Mouse (Mus musculus): Measurements from ENCODE around the gene Enox1.

DNA sequence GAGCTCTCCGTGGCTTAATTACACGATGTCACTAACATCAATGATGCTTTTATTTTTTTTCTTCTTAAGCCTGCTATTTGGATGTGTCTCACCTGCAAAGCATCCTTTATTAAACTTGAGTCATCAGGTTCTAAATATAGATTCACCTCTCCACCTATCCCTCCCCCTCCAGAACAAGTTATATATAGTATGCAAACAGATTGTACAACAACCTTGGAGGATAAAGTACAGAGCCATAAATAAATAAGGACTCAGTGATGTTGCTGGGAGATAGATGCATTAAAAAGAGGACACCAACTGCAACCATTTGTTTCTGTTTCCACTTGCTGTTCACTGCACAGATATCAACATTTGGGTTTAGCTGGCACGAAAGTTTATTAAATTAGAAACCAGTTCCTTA, 141.8 kb downstream of the Enox1 start:
- TF ChIP-seq CTCF (IDR thresholded peaks at IDR 0.05): no peak
- TF ChIP-seq POLR2A (IDR thresholded peaks at IDR 0.05; ENCODE audit: insufficient read depth, low read depth, low read length): no peak
- no peak for TF ChIP-seq EP300 (IDR thresholded peaks at IDR 0.05; ENCODE audit: insufficient read depth, low read depth, low read length)
